Mouse (Mus musculus) cerebellum, adult 2 months (tissue): ENCODE data around the gene Cideb. TPM values are rescaled to one million over a fixed set of nuclear protein-coding genes. Genes with fewer than 3 reads are reported as not detected.

Experiments
- DNase-seq, 2 experiments: peaks; one replicate each; pipeline ENCODE4 v3.0.0; 2021
- H3K27ac ChIP-seq: fragments of 200-500 bp; 2 replicates; pipeline ENCODE4 v1.5.1; 2012; ENCODE audit warnings: low read length, control low read depth, inconsistent platforms; ENCODE audit not compliant: insufficient read depth
- H3K27me3 ChIP-seq: fragments of 200-500 bp; 2 replicates; pipeline ENCODE4 v1.6.1; 2012; ENCODE audit warnings: inconsistent platforms, mild to moderate bottlenecking, low read length, moderate library complexity; ENCODE audit not compliant: control insufficient read depth, insufficient read depth
- H3K4me1 ChIP-seq: fragments of 200-500 bp; 2 replicates; pipeline ENCODE4 v1.6.1; 2011; ENCODE audit warnings: low read length; ENCODE audit not compliant: control insufficient read depth, insufficient read depth
- H3K4me3 ChIP-seq: fragments of 200-500 bp; replicated peaks from 2 replicates; pipeline ENCODE3; 2011; ENCODE audit warnings: mild to moderate bottlenecking, low read depth, low read length, control low read depth; ENCODE audit not compliant: insufficient read depth
- CTCF ChIP-seq: fragments of 200-500 bp; IDR thresholded peaks from 2 replicates; pipeline ENCODE4 v1.5.1; 2011; ENCODE audit warnings: low read depth, mild to moderate bottlenecking, control low read depth, low read length, moderate library complexity, borderline replicate concordance; ENCODE audit not compliant: insufficient read depth
- POLR2A ChIP-seq: fragments of 200-500 bp; IDR thresholded peaks from 2 replicates; pipeline ENCODE4 v1.6.1; 2011; ENCODE audit warnings: low read length, control low read depth, borderline replicate concordance; ENCODE audit not compliant: insufficient read depth
- WGBS: fragments of 180-500 bp; shearing (Covaris S2); methylation state at CpG from one replicate; pipeline ENCODE4 v1.1.7; 2018; 5-methylcytosine and 5-hydroxymethylcytosine counted together
- polyA plus RNA-seq: library from polyadenylated mRNA; depleted of rRNA; stranded (reverse); fragments of >200 nt; gene quantifications from 2 replicates; pipeline ENCODE4 v1.2.3, GENCODE M21; 2012

Cideb gene
- polyA plus RNA-seq, 1 experiment = 15.2 TPM

GRCm38 (mm10) chr14:55720666-55721065 is 37.6 kb downstream of the Cideb start:
- DNase-seq = no peak
- H3K27me3 ChIP-seq = no peaks in the 10 kb centered on the region
- no peak overlapping the region for H3K4me3 ChIP-seq
- H3K4me1 ChIP-seq = peaks cover 4% of the 10 kb centered on the region; the same call in 1 of the 2 replicates
- no peak overlapping the region for H3K27ac ChIP-seq
- TF ChIP-seq POLR2A = no peak
- no peak for TF ChIP-seq CTCF
- 72% methylated on average over 12 of the region's 12 CpGs for WGBS

GRCm38 (mm10) chr14:55719737-55720136 is 38.5 kb downstream of the Cideb start:
- WGBS = 92% methylated on average over 6 of the region's 6 CpGs
- no peaks in the 10 kb centered on the region for H3K27me3 ChIP-seq
- no peak overlapping the region for H3K4me3 ChIP-seq
- peaks cover 4% of the 10 kb centered on the region; the same call in 1 of the 2 replicates for H3K4me1 ChIP-seq
- TF ChIP-seq CTCF (no peak), POLR2A (no peak)
- DNase-seq = no peak
- no peak overlapping the region for H3K27ac ChIP-seq

- Histone ChIP-seq H3K4me1 (peaks cover 4% of the 10 kb centered on the region; the same call in 1 of the 2 replicates), H3K27ac (no peak overlapping the region), H3K27me3 (no peaks in the 10 kb centered on the region), H3K4me3 (no peak overlapping the region)
- TF ChIP-seq POLR2A (no peak), CTCF (no peak)
- 82% methylated on average over 8 of the region's 8 CpGs for WGBS
- DNase-seq = no peak
Observed at GRCm38 (mm10) chr14:55716884-55717283, 41.4 kb downstream of the Cideb start.

GRCm38 (mm10) chr14:55716271-55716670 is 42.0 kb downstream of the Cideb start:
- Histone ChIP-seq H3K27me3 (no peaks in the 10 kb centered on the region), H3K4me3 (no peak overlapping the region), H3K4me1 (peaks cover 3% of the 10 kb centered on the region; the same call in 1 of the 2 replicates), H3K27ac (no peak overlapping the region)
- 91% methylated on average over 6 of the region's 6 CpGs for WGBS
- no peak for DNase-seq
- no peak for TF ChIP-seq CTCF
- TF ChIP-seq POLR2A = no peak

GRCm38 (mm10) chr14:55714893-55715292 is 43.4 kb downstream of the Cideb start:
- Histone ChIP-seq H3K4me1 (no peaks in the 10 kb centered on the region), H3K27me3 (no peaks in the 10 kb centered on the region), H3K27ac (no peak overlapping the region), H3K4me3 (no peak overlapping the region)
- DNase-seq = no peak
- TF ChIP-seq POLR2A = no peak
- no peak for TF ChIP-seq CTCF
- 41% methylated on average over 6 of the region's 6 CpGs for WGBS

GRCm38 (mm10) chr14:55713729-55714122 is 44.5 kb downstream of the Cideb start, which contains the start of gene Tgm1:
Gene Tgm1, minus strand, starts transcription at chr14:55713926.
- WGBS = 38% methylated on average over 4 of the region's 4 CpGs
- H3K4me3 ChIP-seq = no peak within 1 kb of the TSS
- no peak for DNase-seq
- no peaks in the 10 kb centered on the region for H3K4me1 ChIP-seq
- no peak within 1 kb of the TSS for H3K27ac ChIP-seq
- TF ChIP-seq CTCF = no peak
- no peak for TF ChIP-seq POLR2A
- no peaks in the 10 kb centered on the region for H3K27me3 ChIP-seq

- no peak for TF ChIP-seq POLR2A
- TF ChIP-seq CTCF = no peak
- Histone ChIP-seq H3K4me3 (no peak overlapping the region), H3K27me3 (no peaks in the 10 kb centered on the region), H3K27ac (no peak overlapping the region), H3K4me1 (no peaks in the 10 kb centered on the region)
- 16% methylated on average over 25 of the region's 25 CpGs for WGBS
- DNase-seq = no peak
Observed at GRCm38 (mm10) chr14:55713007-55713728, 45.1 kb downstream of the Cideb start.

- Histone ChIP-seq H3K4me3 (no peak overlapping the region), H3K4me1 (no peaks in the 10 kb centered on the region), H3K27ac (no peak overlapping the region), H3K27me3 (no peaks in the 10 kb centered on the region)
- TF ChIP-seq CTCF = no peak
- no peak for TF ChIP-seq POLR2A
- DNase-seq = no peak
- 77% methylated on average over 7 of the region's 7 CpGs for WGBS
Observed at GRCm38 (mm10) chr14:55711786-55712185, 46.5 kb downstream of the Cideb start.
